Mouse (Mus musculus): ENCODE measurements around the gene Ssxb3.
"Not testable (repeated sequence)": the region's sequence is repeated elsewhere in the genome, so short reads cannot be mapped to it uniquely, and the experiment has no call there.

Ssxb3 gene

DNA sequence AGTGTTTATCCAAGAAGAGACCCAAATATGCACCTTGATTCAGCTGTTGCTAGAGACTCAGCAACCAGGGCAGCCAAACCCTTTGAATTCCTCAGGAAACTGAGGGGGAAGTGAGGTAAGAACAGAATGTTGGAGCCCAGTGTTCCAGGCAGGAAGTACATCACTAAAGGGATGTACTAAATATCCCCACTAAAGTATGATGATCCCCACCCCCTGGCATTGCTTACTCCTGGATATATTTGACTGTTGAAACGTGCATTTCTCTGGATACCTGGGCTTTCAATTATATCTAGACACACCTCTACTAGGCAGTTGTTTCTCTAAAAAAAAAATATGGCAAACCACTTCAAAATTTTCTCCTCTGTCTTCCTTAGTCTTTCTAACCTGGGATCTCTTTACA, at the start of gene Ssxb3:
Ssxb3 (minus strand) TSS at position 101 of the 400 bp plus-strand sequence.
- DNase-seq (ENCODE audit: low spot score in 2 of 2), result not testable (repeated sequence)

DNA sequence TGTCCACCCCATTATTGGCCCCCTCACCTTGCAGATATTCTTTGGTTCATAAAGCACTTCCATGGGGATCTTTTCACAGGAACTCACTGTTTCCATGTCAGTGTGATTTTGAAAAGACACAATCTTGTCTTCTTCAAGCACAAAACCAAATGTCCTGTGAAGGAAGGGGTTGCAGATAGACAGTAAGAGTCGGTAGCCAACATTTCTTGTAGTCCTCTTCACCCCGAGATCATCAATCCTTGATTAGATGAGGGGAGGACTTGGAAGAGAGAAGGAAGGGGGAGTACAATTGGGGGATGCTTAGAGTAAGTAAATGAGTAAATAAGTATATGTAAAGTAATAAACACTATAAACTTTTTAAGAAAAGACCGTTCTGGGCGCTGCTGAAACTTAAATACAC, 43.5 kb downstream of the Ssxb3 start, which contains the start of gene Ssxb6:
Ssxb6 (minus strand) TSS at position 101 of the 400 bp plus-strand sequence.
- not testable (repeated sequence) for DNase-seq (ENCODE audit: low spot score in 2 of 2)
